Mouse (Mus musculus): Measurements from ENCODE around the gene Mettl26. TPM values are rescaled to one million over a fixed set of nuclear protein-coding genes. Genes with fewer than 3 reads are reported as not detected.

Gene Mettl26
- polyA plus RNA-seq, 1 experiment, result 52.1 TPM

GRCm38 (mm10) chr17:25872676-25873075, 2.2 kb upstream of the Mettl26 start:
- Histone ChIP-seq H3K4me1 (ENCODE audit: control insufficient read depth, insufficient read depth, insufficient read length, low read length) (peaks cover 12% of the 10 kb centered on the region; the same call in 1 of the 2 replicates), H3K4me3 (ENCODE audit: insufficient read depth, low read depth, low read length) (no peak overlapping the region), H3K27ac (replicated peaks; ENCODE audit: low read depth, low read length) (no peak overlapping the region)

- Histone ChIP-seq H3K4me1 (ENCODE audit: control insufficient read depth, insufficient read depth, insufficient read length, low read length) (peaks cover 12% of the 10 kb centered on the region; the same call in 1 of the 2 replicates), H3K4me3 (ENCODE audit: insufficient read depth, low read depth, low read length) (peak overlapping the region; percentile 87; the same call in 1 of the 2 replicates), H3K27ac (replicated peaks; ENCODE audit: low read depth, low read length) (no peak overlapping the region)
These were observed 1.3 kb upstream of the Mettl26 start for GRCm38 (mm10) chr17:25873405-25874147.

GRCm38 (mm10) chr17:25874148-25874720, 640 bp upstream of the Mettl26 start:
- H3K27ac ChIP-seq (replicated peaks; ENCODE audit: low read depth, low read length), result peak overlapping the region; percentile 32; the same call in 1 of the 2 replicates
- peaks cover 9% of the 10 kb centered on the region; the same call in 1 of the 2 replicates for H3K4me1 ChIP-seq (ENCODE audit: control insufficient read depth, insufficient read depth, insufficient read length, low read length)
- H3K4me3 ChIP-seq (ENCODE audit: insufficient read depth, low read depth, low read length), result peak overlapping the region; percentile 87

- Histone ChIP-seq H3K27ac (replicated peaks; ENCODE audit: low read depth, low read length) (peak overlapping the region; percentile 44), H3K4me3 (ENCODE audit: insufficient read depth, low read depth, low read length) (peak overlapping the region; percentile 87), H3K4me1 (ENCODE audit: control insufficient read depth, insufficient read depth, insufficient read length, low read length) (peaks cover 9% of the 10 kb centered on the region; the same call in 1 of the 2 replicates)
These were observed 580 bp downstream of the Mettl26 start for GRCm38 (mm10) chr17:25875171-25876136.

- H3K27ac ChIP-seq (replicated peaks; ENCODE audit: low read depth, low read length), result no peak overlapping the region
- peak overlapping the region; percentile 87 for H3K4me3 ChIP-seq (ENCODE audit: insufficient read depth, low read depth, low read length)
- peaks cover 9% of the 10 kb centered on the region; the same call in 1 of the 2 replicates for H3K4me1 ChIP-seq (ENCODE audit: control insufficient read depth, insufficient read depth, insufficient read length, low read length)
These were observed 1.6 kb downstream of the Mettl26 start for GRCm38 (mm10) chr17:25876347-25876915.

GRCm38 (mm10) chr17:25877025-25877424, 2.2 kb downstream of the Mettl26 start:
- no peak overlapping the region for H3K4me3 ChIP-seq (ENCODE audit: insufficient read depth, low read depth, low read length)
- no peak overlapping the region for H3K27ac ChIP-seq (replicated peaks; ENCODE audit: low read depth, low read length)

GRCm38 (mm10) chr17:25877741-25878610, 3.1 kb downstream of the Mettl26 start:
- H3K4me1 ChIP-seq (ENCODE audit: control insufficient read depth, insufficient read depth, insufficient read length, low read length), result peaks cover 11% of the 10 kb centered on the region; the same call in 1 of the 2 replicates
- no peak overlapping the region for H3K27ac ChIP-seq (replicated peaks; ENCODE audit: low read depth, low read length)
- no peak overlapping the region for H3K4me3 ChIP-seq (ENCODE audit: insufficient read depth, low read depth, low read length)

More at GRCm38 (mm10) chr17:25877025-25877424, 2.2 kb downstream of the Mettl26 start:
- H3K4me1 ChIP-seq (ENCODE audit: control insufficient read depth, insufficient read depth, insufficient read length, low read length), result peaks cover 11% of the 10 kb centered on the region; the same call in 1 of the 2 replicates

- H3K4me3 ChIP-seq (ENCODE audit: insufficient read depth, low read depth, low read length), result no peak overlapping the region
- H3K27ac ChIP-seq (replicated peaks; ENCODE audit: low read depth, low read length), result no peak overlapping the region
- H3K4me1 ChIP-seq (ENCODE audit: control insufficient read depth, insufficient read depth, insufficient read length, low read length), result peaks cover 11% of the 10 kb centered on the region; the same call in 1 of the 2 replicates
These were observed 3.8 kb downstream of the Mettl26 start for GRCm38 (mm10) chr17:25878611-25879180.

- H3K4me3 ChIP-seq (ENCODE audit: insufficient read depth, low read depth, low read length), result no peak overlapping the region
- peaks cover 8% of the 10 kb centered on the region; the same call in 1 of the 2 replicates for H3K4me1 ChIP-seq (ENCODE audit: control insufficient read depth, insufficient read depth, insufficient read length, low read length)
- H3K27ac ChIP-seq (replicated peaks; ENCODE audit: low read depth, low read length), result no peak overlapping the region
These were observed 4.4 kb downstream of the Mettl26 start for GRCm38 (mm10) chr17:25879261-25879660.

GRCm38 (mm10) chr17:25879750-25880149, 4.9 kb downstream of the Mettl26 start:
- Histone ChIP-seq H3K27ac (replicated peaks; ENCODE audit: low read depth, low read length) (no peak overlapping the region), H3K4me3 (ENCODE audit: insufficient read depth, low read depth, low read length) (no peak overlapping the region), H3K4me1 (ENCODE audit: control insufficient read depth, insufficient read depth, insufficient read length, low read length) (peaks cover 8% of the 10 kb centered on the region; the same call in 1 of the 2 replicates)

- Histone ChIP-seq H3K4me3 (ENCODE audit: insufficient read depth, low read depth, low read length) (no peak within 1 kb of the TSS), H3K27ac (replicated peaks; ENCODE audit: low read depth, low read length) (no peak within 1 kb of the TSS), H3K4me1 (ENCODE audit: control insufficient read depth, insufficient read depth, insufficient read length, low read length) (peaks cover 8% of the 10 kb centered on the region; the same call in 1 of the 2 replicates)
These were observed 5.5 kb downstream of the Mettl26 start, which contains the start of gene Wfikkn1 for GRCm38 (mm10) chr17:25880196-25880910. Wfikkn1 (minus strand) TSS chr17:25880858.

GRCm38 (mm10) chr17:25880913-25881641, 6.2 kb downstream of the Mettl26 start:
- H3K27ac ChIP-seq (replicated peaks; ENCODE audit: low read depth, low read length), result no peak overlapping the region
- H3K4me1 ChIP-seq (ENCODE audit: control insufficient read depth, insufficient read depth, insufficient read length, low read length), result peaks cover 5% of the 10 kb centered on the region; the same call in 1 of the 2 replicates
- no peak overlapping the region for H3K4me3 ChIP-seq (ENCODE audit: insufficient read depth, low read depth, low read length)
